Mouse (Mus musculus) limb, embryonic 13.5 days (tissue): ENCODE results near the gene Bid. TPM values are rescaled to one million over a fixed set of nuclear protein-coding genes. Genes with fewer than 3 reads are reported as not detected.
"Not testable (repeated sequence)": the region's sequence is repeated elsewhere in the genome, so short reads cannot be mapped to it uniquely, and the experiment has no call there.

Experiments used
- ATAC-seq: fragments of 200-750 bp; cut with Nextera tagmentation; 2 replicates; pipeline ENCODE4 v1.8.0; 2017; ENCODE audit warnings: low read depth, moderate number of reproducible peaks, moderate TSS enrichment; ENCODE audit not compliant: low FRiP score
- H3K27ac ChIP-seq: fragments of 300-500 bp; sonication (generic); 2 replicates; pipeline ENCODE4 v1.5.1; 2015; ENCODE audit warnings: inconsistent platforms, mild to moderate bottlenecking, moderate library complexity
- H3K27me3 ChIP-seq: fragments of 300-500 bp; sonication (generic); 2 replicates; pipeline ENCODE4 v1.6.1; 2015; ENCODE audit warnings: mild to moderate bottlenecking, inconsistent platforms
- H3K36me3 ChIP-seq: fragments of 300-500 bp; sonication (generic); 2 replicates; pipeline ENCODE4 v1.6.1; 2015; ENCODE audit warnings: inconsistent platforms, mild to moderate bottlenecking, moderate library complexity
- H3K4me1 ChIP-seq: fragments of 300-500 bp; sonication (generic); 2 replicates; pipeline ENCODE4 v1.6.1; 2015; ENCODE audit warnings: inconsistent platforms
- H3K4me2 ChIP-seq: fragments of 300-500 bp; sonication (generic); replicated peaks from 2 replicates; pipeline ENCODE4 v1.6.1; 2015; ENCODE audit warnings: inconsistent platforms, mild to moderate bottlenecking, moderate library complexity
- H3K4me3 ChIP-seq: fragments of 300-500 bp; sonication (generic); 2 replicates; pipeline ENCODE4 v1.5.1; 2015; ENCODE audit warnings: moderate library complexity, mild to moderate bottlenecking, inconsistent platforms
- H3K9ac ChIP-seq: fragments of 300-500 bp; sonication (generic); 2 replicates; pipeline ENCODE4 v1.6.1; 2015; ENCODE audit warnings: mild to moderate bottlenecking, inconsistent platforms
- H3K9me3 ChIP-seq: fragments of 300-500 bp; sonication (generic); 2 replicates; pipeline ENCODE4 v1.6.1; 2016; ENCODE audit warnings: inconsistent platforms
- WGBS: fragments of 180-500 bp; shearing (Covaris S2); methylation state at CpG from one replicate; pipeline ENCODE4 v1.1.7; 2015; 5-methylcytosine and 5-hydroxymethylcytosine counted together
- polyA plus RNA-seq: library from polyadenylated mRNA; unstranded; fragments of >200 nt; fragmentation: Nextera tagmentation; extraction: Ambion mirVana; gene quantifications from 2 replicates; pipeline ENCODE4 v1.2.1, GENCODE M21; 2015

The Bid gene
- polyA plus RNA-seq, 1 experiment from 2014 or later, result 17.1 TPM

GRCm38 (mm10) chr6:120912931-120913330 is 3.7 kb downstream of the Bid start:
- WGBS, result 47% methylated on average over 2 of the region's 2 CpGs
- no peak for ATAC-seq
- H3K4me1 ChIP-seq, result peaks cover 12% of the 10 kb centered on the region
- H3K36me3 ChIP-seq, result no peaks in the 10 kb centered on the region
- H3K27me3 ChIP-seq, result peaks cover 17% of the 10 kb centered on the region
- no peak overlapping the region for H3K4me3 ChIP-seq
- H3K9ac ChIP-seq, result no peak overlapping the region
- no peak overlapping the region for H3K4me2 ChIP-seq
- no peaks in the 10 kb centered on the region for H3K9me3 ChIP-seq
- no peak overlapping the region for H3K27ac ChIP-seq

- Histone ChIP-seq H3K4me1 (peaks cover 12% of the 10 kb centered on the region), H3K4me2 (no peak overlapping the region), H3K27ac (no peak overlapping the region), H3K27me3 (peaks cover 17% of the 10 kb centered on the region), H3K9me3 (no peaks in the 10 kb centered on the region), H3K9ac (no peak overlapping the region), H3K36me3 (no peaks in the 10 kb centered on the region), H3K4me3 (no peak overlapping the region)
- 75% methylated on average over 13 of the region's 13 CpGs for WGBS
- ATAC-seq, result no peak
Observed at GRCm38 (mm10) chr6:120911213-120912007, 5.2 kb downstream of the Bid start.

GRCm38 (mm10) chr6:120909501-120909900 is 7.2 kb downstream of the Bid start:
- ATAC-seq, result no peak
- 89% methylated on average over 3 of the region's 3 CpGs for WGBS

GRCm38 (mm10) chr6:120907876-120908597 is 8.6 kb downstream of the Bid start:
- H3K4me2 ChIP-seq, H3K36me3 ChIP-seq, H3K4me3 ChIP-seq, H3K27me3 ChIP-seq, H3K27ac ChIP-seq, H3K4me1 ChIP-seq, H3K9me3 ChIP-seq, H3K9ac ChIP-seq, ATAC-seq: not testable (repeated sequence)
- 87% methylated on average over 10 of the region's 10 CpGs for WGBS

More at GRCm38 (mm10) chr6:120909501-120909900, 7.2 kb downstream of the Bid start:
- Histone ChIP-seq H3K27ac (no peak overlapping the region), H3K4me1 (no peaks in the 10 kb centered on the region), H3K4me2 (no peak overlapping the region), H3K4me3 (no peak overlapping the region), H3K9ac (no peak overlapping the region), H3K36me3 (no peaks in the 10 kb centered on the region), H3K27me3 (0 out of 2 replicates have a peak, but pooled peaks cover under 1% of the 10 kb centered on the region), H3K9me3 (no peaks in the 10 kb centered on the region)

- H3K27me3 ChIP-seq, result no peaks in the 10 kb centered on the region
- no peaks in the 10 kb centered on the region for H3K36me3 ChIP-seq
- ATAC-seq, result no peak
- no peaks in the 10 kb centered on the region for H3K9me3 ChIP-seq
- 90% methylated on average over 6 of the region's 6 CpGs for WGBS
- H3K9ac ChIP-seq, result no peak overlapping the region
- H3K4me3 ChIP-seq, result no peak overlapping the region
- H3K4me1 ChIP-seq, result no peaks in the 10 kb centered on the region
- no peak overlapping the region for H3K4me2 ChIP-seq
- no peak overlapping the region for H3K27ac ChIP-seq
Observed at GRCm38 (mm10) chr6:120906521-120906920, 10.1 kb downstream of the Bid start.

- H3K27me3 ChIP-seq, result no peaks in the 10 kb centered on the region
- no peaks in the 10 kb centered on the region for H3K9me3 ChIP-seq
- no peaks in the 10 kb centered on the region for H3K36me3 ChIP-seq
- H3K4me2 ChIP-seq, result no peak overlapping the region
- no peak overlapping the region for H3K27ac ChIP-seq
- no peaks in the 10 kb centered on the region for H3K4me1 ChIP-seq
- WGBS, result 90% methylated on average over 5 of the region's 5 CpGs
- ATAC-seq, result no peak
- no peak overlapping the region for H3K4me3 ChIP-seq
- no peak overlapping the region for H3K9ac ChIP-seq
Observed at GRCm38 (mm10) chr6:120905111-120905510, 11.5 kb downstream of the Bid start.

GRCm38 (mm10) chr6:120903961-120904360 is 12.7 kb downstream of the Bid start:
- WGBS, result 86% methylated on average over 11 of the region's 11 CpGs
- H3K9ac ChIP-seq, result no peak overlapping the region
- no peak for ATAC-seq

GRCm38 (mm10) chr6:120903450-120903912 is 13.2 kb downstream of the Bid start:
- H3K9me3 ChIP-seq, result no peaks in the 10 kb centered on the region
- no peak overlapping the region for H3K4me3 ChIP-seq
- no peak overlapping the region for H3K27ac ChIP-seq
- H3K4me1 ChIP-seq, result no peaks in the 10 kb centered on the region
- H3K4me2 ChIP-seq, result no peak overlapping the region
- no peak for ATAC-seq
- H3K9ac ChIP-seq, result no peak overlapping the region
- no peaks in the 10 kb centered on the region for H3K27me3 ChIP-seq
- H3K36me3 ChIP-seq, result no peaks in the 10 kb centered on the region; the same call in 1 of the 2 replicates
- WGBS, result 60% methylated on average over 5 of the region's 5 CpGs

More at GRCm38 (mm10) chr6:120903961-120904360, 12.7 kb downstream of the Bid start:
- Histone ChIP-seq H3K27ac (no peak overlapping the region), H3K4me3 (no peak overlapping the region), H3K4me1 (no peaks in the 10 kb centered on the region), H3K27me3 (no peaks in the 10 kb centered on the region), H3K4me2 (no peak overlapping the region), H3K9me3 (no peaks in the 10 kb centered on the region), H3K36me3 (no peaks in the 10 kb centered on the region; the same call in 1 of the 2 replicates)

GRCm38 (mm10) chr6:120901776-120902645 is 14.6 kb downstream of the Bid start:
- Histone ChIP-seq H3K4me1 (no peaks in the 10 kb centered on the region), H3K9ac (no peak overlapping the region), H3K4me2 (no peak overlapping the region), H3K36me3 (no peaks in the 10 kb centered on the region; the same call in 1 of the 2 replicates), H3K9me3 (no peaks in the 10 kb centered on the region), H3K4me3 (no peak overlapping the region), H3K27ac (no peak overlapping the region), H3K27me3 (no peaks in the 10 kb centered on the region)
- no peak for ATAC-seq
- 84% methylated on average over 14 of the region's 14 CpGs for WGBS

GRCm38 (mm10) chr6:120898188-120898833 is 18.3 kb downstream of the Bid start:
- WGBS, result 67% methylated on average over 6 of the region's 6 CpGs
- peak; percentile 37 for ATAC-seq

GRCm38 (mm10) chr6:120894524-120894923 is 22.1 kb downstream of the Bid start:
- no peak overlapping the region for H3K27ac ChIP-seq
- peaks cover 56% of the 10 kb centered on the region for H3K36me3 ChIP-seq
- H3K9ac ChIP-seq, result no peak overlapping the region
- no peak for ATAC-seq
- WGBS, result 83% methylated on average over 9 of the region's 9 CpGs
- H3K27me3 ChIP-seq, result no peaks in the 10 kb centered on the region
- no peak overlapping the region for H3K4me2 ChIP-seq
- no peaks in the 10 kb centered on the region for H3K9me3 ChIP-seq
- H3K4me3 ChIP-seq, result no peak overlapping the region
- no peaks in the 10 kb centered on the region for H3K4me1 ChIP-seq

More at GRCm38 (mm10) chr6:120898188-120898833, 18.3 kb downstream of the Bid start:
- Histone ChIP-seq H3K4me2 (no peak overlapping the region), H3K4me1 (no peaks in the 10 kb centered on the region), H3K27me3 (no peaks in the 10 kb centered on the region), H3K4me3 (no peak overlapping the region), H3K36me3 (peaks cover 20% of the 10 kb centered on the region), H3K9me3 (no peaks in the 10 kb centered on the region), H3K27ac (no peak overlapping the region), H3K9ac (no peak overlapping the region)
